Mouse (Mus musculus) forebrain, postnatal 0 days (tissue): ENCODE data around the gene Nqo1. TPM values are rescaled to one million over a fixed set of nuclear protein-coding genes. Genes with fewer than 3 reads are reported as not detected.
A peak's percentile ranks its signal among the peaks of the same experiment; 100 is the strongest.

Experiments
- ATAC-seq: fragments of 200-750 bp; cut with Nextera tagmentation; 2 replicates; pipeline ENCODE4 v1.8.0; 2017; ENCODE audit warnings: mild to moderate bottlenecking, moderate library complexity
- DNase-seq: peaks from one replicate; pipeline ENCODE4 v3.0.0-alpha.2; 2015
- H3K27ac ChIP-seq: fragments of 300-500 bp; sonication (generic); 2 replicates; pipeline ENCODE4 v1.5.1; 2014; ENCODE audit warnings: low read depth, mild to moderate bottlenecking, antibody characterized with exemption, low read length, moderate library complexity, mixed read lengths
- H3K27me3 ChIP-seq: fragments of 300-500 bp; sonication (generic); 2 replicates; pipeline ENCODE4 v1.6.1; 2014; ENCODE audit warnings: mild to moderate bottlenecking, low read length, mixed read lengths; ENCODE audit not compliant: insufficient read depth
- H3K36me3 ChIP-seq: fragments of 300-500 bp; sonication (generic); 2 replicates; pipeline ENCODE4 v1.6.1; 2014; ENCODE audit warnings: mild to moderate bottlenecking, moderate library complexity; ENCODE audit not compliant: insufficient read depth
- H3K4me1 ChIP-seq: fragments of 300-500 bp; sonication (generic); 2 replicates; pipeline ENCODE4 v1.6.1; 2014; ENCODE audit warnings: antibody characterized with exemption; ENCODE audit not compliant: insufficient read depth
- H3K4me2 ChIP-seq: fragments of 300-500 bp; sonication (generic); 2 replicates; pipeline ENCODE4 v1.6.1; 2014; ENCODE audit warnings: low read depth, mild to moderate bottlenecking, moderate library complexity
- H3K4me3 ChIP-seq: fragments of 300-500 bp; sonication (generic); 2 replicates; pipeline ENCODE4 v1.5.1; 2014; ENCODE audit warnings: low read depth, low read length, mixed read lengths
- H3K9ac ChIP-seq: fragments of 300-500 bp; sonication (generic); 2 replicates; pipeline ENCODE4 v1.6.1; 2014; ENCODE audit warnings: mild to moderate bottlenecking
- H3K9me3 ChIP-seq: fragments of 300-500 bp; sonication (generic); 2 replicates; pipeline ENCODE4 v1.6.1; 2016; ENCODE audit warnings: low read length
- CTCF ChIP-seq: sonication (generic); IDR thresholded peaks from 2 replicates; pipeline ENCODE4 v1.5.1; 2016; ENCODE audit warnings: antibody characterized with exemption, control low read depth, low read depth
- WGBS: fragments of 180-500 bp; shearing (Covaris S2); extraction: QIAGEN DNeasy Blood & Tissue Kit; methylation state at CpG from one replicate; pipeline ENCODE4 v1.1.7; 2014; 5-methylcytosine and 5-hydroxymethylcytosine counted together
- polyA plus RNA-seq: library from polyadenylated mRNA; unstranded; fragments of >200 nt; fragmentation: Nextera tagmentation; extraction: Ambion mirVana; gene quantifications from 2 replicates; pipeline ENCODE4 v1.2.1, GENCODE M21; 2015
- total RNA-seq: library from RNA; depleted of rRNA; stranded (reverse); fragments of >200 nt; gene quantifications from 2 replicates; pipeline ENCODE4 v1.2.3, GENCODE M21; 2014; rRNA removed

Gene Nqo1
- 8.7 and 10.3 TPM in 2 replicates for total RNA-seq
- polyA plus RNA-seq, result 13.2 and 13.6 TPM in 2 replicates

- Histone ChIP-seq H3K4me1 (peaks cover 11% of the 10 kb centered on the region; the same call in 1 of the 2 replicates), H3K36me3 (0 out of 2 replicates have a peak, but pooled peaks cover 6% of the 10 kb centered on the region), H3K27me3 (no peaks in the 10 kb centered on the region), H3K4me2 (peak within 1 kb of the TSS; percentile 63), H3K27ac (peak within 1 kb of the TSS; percentile 36; the same call in 1 of the 2 replicates), H3K9me3 (no peaks in the 10 kb centered on the region), H3K9ac (peak within 1 kb of the TSS; percentile 31), H3K4me3 (peak within 1 kb of the TSS; percentile 38)
- DNase-seq (peak; percentile 86), ATAC-seq (peak; percentile 98)
- 11% methylated on average over 22 of the region's 22 CpGs for WGBS
- TF ChIP-seq CTCF, result no peak
These were observed at the start of gene Nqo1 for GRCm38 (mm10) chr8:107403038-107403781. TSS of gene Nqo1 (minus strand) at chr8:107403206.

DNA sequence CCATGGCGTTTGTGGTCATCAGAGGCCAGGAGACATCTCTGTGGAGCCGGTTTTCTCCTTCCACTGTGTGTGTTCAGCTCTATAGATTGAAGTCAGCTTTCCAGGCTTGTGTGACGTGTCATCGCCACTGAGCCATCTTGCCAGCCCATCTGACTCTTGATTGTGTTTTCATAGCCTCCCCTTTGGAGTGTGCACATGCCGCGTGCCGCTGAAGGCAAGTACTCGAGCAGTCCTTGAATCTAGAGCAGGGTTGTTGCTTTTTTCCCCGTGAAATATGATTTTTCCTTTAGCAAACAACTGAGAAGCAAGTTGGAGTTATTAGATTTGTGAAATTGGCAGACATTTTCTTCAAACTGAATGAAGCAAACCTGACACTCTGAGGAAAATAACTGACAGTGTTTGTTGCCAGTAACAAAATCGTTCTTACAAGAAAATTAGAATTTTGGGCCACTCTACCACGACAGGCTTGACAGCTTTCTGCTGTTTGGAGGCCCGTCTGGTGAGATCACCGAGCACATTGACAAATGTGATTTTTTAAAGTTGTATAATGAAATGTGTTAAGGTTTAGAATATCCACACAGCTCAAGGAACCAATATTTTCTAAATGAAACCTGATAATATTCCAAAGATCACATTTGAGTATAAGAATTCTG lies 48.5 kb upstream of the Nqo1 start:
- TF ChIP-seq CTCF, result no peak
- Histone ChIP-seq H3K36me3 (peaks cover 9% of the 10 kb centered on the region), H3K9me3 (no peaks in the 10 kb centered on the region), H3K4me3 (no peak overlapping the region), H3K4me1 (no peaks in the 10 kb centered on the region; the same call in 1 of the 2 replicates), H3K27me3 (no peaks in the 10 kb centered on the region), H3K27ac (peak overlapping the region; percentile 71), H3K9ac (no peak overlapping the region), H3K4me2 (no peak overlapping the region)
- peak; percentile 86 for ATAC-seq
- DNase-seq, result peak; percentile 78
- 61% methylated on average over 13 of the region's 13 CpGs for WGBS

GRCm38 (mm10) chr8:107449655-107450054 lies 46.6 kb upstream of the Nqo1 start:
- no peaks in the 10 kb centered on the region for H3K27me3 ChIP-seq
- ATAC-seq (no peak), DNase-seq (no peak)
- no peak overlapping the region for H3K27ac ChIP-seq
- H3K9ac ChIP-seq, result no peak overlapping the region
- H3K4me3 ChIP-seq, result no peak overlapping the region
- H3K4me1 ChIP-seq, result no peaks in the 10 kb centered on the region; the same call in 1 of the 2 replicates
- TF ChIP-seq CTCF, result no peak
- H3K9me3 ChIP-seq, result no peaks in the 10 kb centered on the region
- H3K4me2 ChIP-seq, result no peak overlapping the region
- H3K36me3 ChIP-seq, result peaks cover 9% of the 10 kb centered on the region
- 83% methylated on average over 6 of the region's 6 CpGs for WGBS

GRCm38 (mm10) chr8:107449130-107449529 lies 46.1 kb upstream of the Nqo1 start:
- no peaks in the 10 kb centered on the region for H3K9me3 ChIP-seq
- peaks cover 9% of the 10 kb centered on the region for H3K36me3 ChIP-seq
- H3K4me3 ChIP-seq, result no peak overlapping the region
- no peak overlapping the region for H3K9ac ChIP-seq
- no peak overlapping the region for H3K4me2 ChIP-seq
- H3K4me1 ChIP-seq, result no peaks in the 10 kb centered on the region; the same call in 1 of the 2 replicates
- TF ChIP-seq CTCF, result no peak
- no peak overlapping the region for H3K27ac ChIP-seq
- WGBS, result 37% methylated on average over 8 of the region's 8 CpGs
- ATAC-seq (no peak), DNase-seq (no peak)
- no peaks in the 10 kb centered on the region for H3K27me3 ChIP-seq

DNA sequence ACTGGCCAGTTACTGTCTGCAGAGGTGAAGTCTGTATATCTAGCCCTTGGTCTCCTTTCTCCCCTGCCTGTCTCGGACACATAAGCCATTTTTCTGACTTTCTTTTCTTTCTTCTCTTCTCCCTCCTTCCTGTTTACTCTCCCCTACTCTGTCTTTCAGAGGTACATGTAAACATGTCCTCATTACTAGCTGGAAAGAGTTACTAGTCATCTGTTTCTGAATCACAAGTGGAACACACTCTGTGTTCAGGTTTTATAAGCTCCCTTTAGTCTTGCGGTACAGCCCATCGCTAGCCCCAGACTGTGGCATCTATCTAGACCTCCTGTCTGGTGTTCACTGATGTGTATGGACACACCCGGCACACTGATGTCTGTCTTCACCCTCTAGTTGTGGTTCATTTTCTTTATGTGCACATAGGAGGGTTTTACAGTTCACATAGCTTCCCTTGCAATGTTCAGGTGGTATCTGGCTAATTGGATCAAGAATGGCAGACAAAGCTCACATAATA lies 45.4 kb upstream of the Nqo1 start:
- Histone ChIP-seq H3K4me2 (no peak overlapping the region), H3K27me3 (no peaks in the 10 kb centered on the region), H3K36me3 (peaks cover 3% of the 10 kb centered on the region; the same call in 1 of the 2 replicates), H3K27ac (peak overlapping the region; percentile 3; the same call in 1 of the 2 replicates), H3K9ac (no peak overlapping the region), H3K9me3 (no peaks in the 10 kb centered on the region), H3K4me3 (no peak overlapping the region), H3K4me1 (no peaks in the 10 kb centered on the region; the same call in 1 of the 2 replicates)
- ATAC-seq, result no peak
- 57% methylated on average over 4 of the region's 4 CpGs for WGBS
- DNase-seq, result no peak
- no peak for TF ChIP-seq CTCF

GRCm38 (mm10) chr8:107447713-107448112 lies 44.7 kb upstream of the Nqo1 start:
- ATAC-seq (no peak), DNase-seq (no peak)
- H3K4me1 ChIP-seq, result no peaks in the 10 kb centered on the region; the same call in 1 of the 2 replicates
- H3K4me2 ChIP-seq, result no peak overlapping the region
- H3K36me3 ChIP-seq, result no peaks in the 10 kb centered on the region
- H3K4me3 ChIP-seq, result no peak overlapping the region
- H3K9ac ChIP-seq, result no peak overlapping the region
- H3K9me3 ChIP-seq, result no peaks in the 10 kb centered on the region
- no peak for TF ChIP-seq CTCF
- H3K27ac ChIP-seq, result no peak overlapping the region
- no peaks in the 10 kb centered on the region for H3K27me3 ChIP-seq

DNA sequence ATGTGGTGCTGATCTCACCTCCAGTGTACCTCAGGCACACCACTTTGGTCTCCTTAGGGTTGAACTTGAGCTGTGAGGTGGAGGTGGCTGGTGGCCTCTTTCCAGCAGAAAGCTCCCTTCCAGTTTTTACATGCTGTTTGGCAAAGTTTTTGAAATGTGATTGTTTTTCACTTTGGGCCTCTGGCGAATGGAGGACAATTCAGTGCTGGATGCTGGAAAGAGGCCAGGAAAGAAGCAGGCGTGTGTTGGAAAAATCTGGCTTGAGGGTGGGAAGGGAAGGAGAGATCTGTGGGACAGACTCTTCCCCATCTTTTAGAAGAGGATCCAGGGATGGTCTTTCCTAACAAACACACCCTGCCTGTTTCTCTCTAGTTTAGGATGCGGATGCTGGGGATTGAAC lies 41.6 kb upstream of the Nqo1 start:
- 54% methylated on average over 3 of the region's 3 CpGs for WGBS
- TF ChIP-seq CTCF, result no peak

More for the DNA sequence above, 41.6 kb upstream of the Nqo1 start:
- Histone ChIP-seq H3K4me1 (no peaks in the 10 kb centered on the region; the same call in 1 of the 2 replicates), H3K4me3 (no peak overlapping the region), H3K9ac (no peak overlapping the region), H3K27ac (no peak overlapping the region), H3K9me3 (no peaks in the 10 kb centered on the region), H3K27me3 (no peaks in the 10 kb centered on the region), H3K36me3 (0 out of 2 replicates have a peak, but pooled peaks cover 3% of the 10 kb centered on the region), H3K4me2 (no peak overlapping the region)
- DNase-seq, result no peak
- ATAC-seq, result no peak
